Mouse (Mus musculus) intestine, embryonic 14.5 days (tissue): Measurements from ENCODE around the gene Serpina3k. TPM values are rescaled to one million over a fixed set of nuclear protein-coding genes. Genes with fewer than 3 reads are reported as not detected.
"Not testable (repeated sequence)": the region's sequence is repeated elsewhere in the genome, so short reads cannot be mapped to it uniquely, and the experiment has no call there.

Source experiments
- ATAC-seq: fragments of 200-750 bp; cut with Nextera tagmentation; replicated peaks from 2 replicates; pipeline ENCODE4 v1.8.0; 2017; ENCODE audit warnings: low read depth, moderate number of reproducible peaks, moderate TSS enrichment, moderate library complexity; ENCODE audit not compliant: low FRiP score, low TSS enrichment
- DNase-seq: peaks from one replicate; pipeline ENCODE4 v3.0.0-alpha.2; 2018; ENCODE audit warnings: low spot score
- H3K27ac ChIP-seq: fragments of 300-500 bp; sonication (generic); 2 replicates; pipeline ENCODE4 v1.5.1; 2014; ENCODE audit warnings: low read depth, mild to moderate bottlenecking, control low read depth
- H3K27me3 ChIP-seq: fragments of 300-500 bp; sonication (generic); replicated peaks from 2 replicates; pipeline ENCODE4 v1.6.1; 2014; ENCODE audit warnings: low read length, control low read depth; ENCODE audit not compliant: control insufficient read depth, insufficient read depth
- H3K36me3 ChIP-seq: fragments of 300-500 bp; sonication (generic); 2 replicates; pipeline ENCODE4 v1.6.1; 2014; ENCODE audit warnings: low read length, control low read depth; ENCODE audit not compliant: control insufficient read depth, insufficient read depth
- H3K4me1 ChIP-seq: fragments of 300-500 bp; sonication (generic); replicated peaks from 2 replicates; pipeline ENCODE4 v1.6.1; 2014; ENCODE audit warnings: low read length, control low read depth, mixed read lengths; ENCODE audit not compliant: control insufficient read depth, insufficient read depth
- H3K4me2 ChIP-seq: fragments of 300-500 bp; sonication (generic); 2 replicates; pipeline ENCODE4 v1.6.1; 2014; ENCODE audit warnings: low read length
- H3K4me3 ChIP-seq: fragments of 300-500 bp; sonication (generic); 2 replicates; pipeline ENCODE4 v1.5.1; 2014; ENCODE audit warnings: low read depth, low read length, control low read depth, mixed read lengths
- H3K9ac ChIP-seq: fragments of 300-500 bp; sonication (generic); 2 replicates; pipeline ENCODE4 v1.6.1; 2014; ENCODE audit warnings: mild to moderate bottlenecking, low read length
- H3K9me3 ChIP-seq: fragments of 300-500 bp; sonication (generic); 2 replicates; pipeline ENCODE4 v1.6.1; 2016; ENCODE audit warnings: low read length, control low read depth; ENCODE audit not compliant: control insufficient read depth
- WGBS: fragments of 180-500 bp; shearing (Covaris S2); extraction: QIAGEN DNeasy Blood & Tissue Kit; methylation state at CpG from one replicate; pipeline ENCODE4 v1.1.7; 2014; 5-methylcytosine and 5-hydroxymethylcytosine counted together
- polyA plus RNA-seq: library from polyadenylated mRNA; unstranded; fragments of >200 nt; fragmentation: Nextera tagmentation; extraction: Ambion mirVana; gene quantifications from 2 replicates; pipeline ENCODE4 v1.2.1, GENCODE M21; 2014

Gene Serpina3k
- polyA plus RNA-seq, 1 experiment from 2014 or later = not detected

DNA sequence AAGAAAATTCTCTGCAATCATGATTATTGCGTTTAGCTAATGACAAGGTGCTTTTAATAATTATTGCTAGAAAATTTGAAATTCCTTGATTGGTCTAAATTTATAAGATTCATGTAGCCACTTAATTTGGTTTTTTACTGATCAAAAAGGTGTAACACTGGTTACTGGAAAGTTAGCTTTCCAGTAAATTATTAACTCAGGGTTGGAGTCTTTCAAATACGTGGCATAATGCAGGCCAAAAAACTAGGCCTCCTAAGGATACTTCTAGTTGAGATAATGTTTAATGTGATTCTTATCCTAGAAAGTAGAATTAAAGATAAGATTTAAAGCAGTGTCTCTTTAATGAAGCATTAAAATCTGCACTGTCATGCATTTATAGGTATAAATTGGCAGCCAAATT is 40.1 kb downstream of the Serpina3k start:
- DNase-seq, H3K27ac ChIP-seq, H3K4me1 ChIP-seq, H3K4me2 ChIP-seq, H3K4me3 ChIP-seq, H3K9ac ChIP-seq, H3K36me3 ChIP-seq, ATAC-seq, H3K27me3 ChIP-seq, H3K9me3 ChIP-seq: not testable (repeated sequence)
- WGBS = 69% methylated on average over 2 of the region's 2 CpGs

DNA sequence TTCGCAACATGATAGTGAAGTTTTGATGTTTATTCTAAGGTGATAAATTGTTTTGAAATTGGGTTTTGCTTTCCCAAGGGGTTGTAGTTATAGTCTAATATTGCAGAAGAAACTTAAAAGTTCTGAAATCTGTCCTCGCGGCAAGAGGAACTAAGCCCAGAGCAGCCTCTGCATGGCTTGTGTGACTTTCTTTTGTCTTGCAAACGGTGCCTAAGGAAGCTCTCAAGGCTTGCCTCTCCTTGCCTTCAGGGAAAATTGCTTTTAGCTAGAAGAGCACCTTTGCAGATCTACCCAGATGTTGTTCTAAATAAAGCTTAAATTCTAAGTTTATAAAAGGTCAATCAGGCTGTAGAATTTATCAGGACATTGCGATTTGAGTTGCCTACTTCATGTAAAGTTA is 40.5 kb downstream of the Serpina3k start:
- not testable (repeated sequence) for H3K4me3 ChIP-seq, H3K9ac ChIP-seq, H3K36me3 ChIP-seq, H3K27ac ChIP-seq, H3K27me3 ChIP-seq, H3K4me2 ChIP-seq, H3K4me1 ChIP-seq, H3K9me3 ChIP-seq, ATAC-seq, DNase-seq
- WGBS = 48% methylated on average over 5 of the region's 5 CpGs

DNA sequence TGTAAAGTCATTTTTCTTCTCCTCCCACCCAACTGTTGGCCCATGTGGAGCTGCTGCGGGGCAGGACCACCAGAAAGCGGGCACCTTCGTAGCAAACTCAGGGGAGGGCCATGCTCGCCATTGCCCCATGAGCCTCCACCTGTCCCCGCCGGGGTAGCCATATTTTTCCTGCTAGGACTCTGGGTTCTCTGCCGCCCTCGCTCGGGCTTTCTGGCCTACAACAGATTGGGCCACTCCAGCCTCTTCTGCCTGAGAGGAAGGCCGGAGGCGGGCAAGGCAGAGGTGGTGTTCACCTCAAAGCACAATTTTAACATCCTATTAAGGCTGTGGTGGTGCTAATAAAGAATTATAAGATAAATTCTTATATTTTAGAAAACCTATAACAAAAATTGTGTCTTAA is 41.6 kb downstream of the Serpina3k start:
- 0 out of 2 replicates have a peak, but pooled peaks cover 3% of the 10 kb centered on the region for H3K9me3 ChIP-seq
- no peaks in the 10 kb centered on the region for H3K4me1 ChIP-seq
- H3K27ac ChIP-seq = no peak overlapping the region
- 98% methylated on average over 11 of the region's 11 CpGs for WGBS
- no peak overlapping the region for H3K4me2 ChIP-seq
- DNase-seq (no peak), ATAC-seq (no peak)
- no peak overlapping the region for H3K9ac ChIP-seq
- no peak overlapping the region for H3K4me3 ChIP-seq
- no peaks in the 10 kb centered on the region for H3K36me3 ChIP-seq
- H3K27me3 ChIP-seq = no peaks in the 10 kb centered on the region

GRCm38 (mm10) chr12:104381071-104381604 is 42.9 kb downstream of the Serpina3k start:
- not testable (repeated sequence) for H3K27me3 ChIP-seq, H3K4me1 ChIP-seq, H3K9ac ChIP-seq, H3K27ac ChIP-seq, H3K4me2 ChIP-seq, H3K9me3 ChIP-seq, H3K36me3 ChIP-seq, DNase-seq, ATAC-seq, H3K4me3 ChIP-seq
- WGBS = 91% methylated on average over 8 of the region's 8 CpGs

- H3K4me2 ChIP-seq = not testable (repeated sequence)
Observed at GRCm38 (mm10) chr12:104385987-104386386, 47.7 kb downstream of the Serpina3k start.

GRCm38 (mm10) chr12:104386878-104387277 is 48.6 kb downstream of the Serpina3k start:
- not testable (repeated sequence) for H3K4me1 ChIP-seq, H3K4me2 ChIP-seq, H3K27ac ChIP-seq, H3K9ac ChIP-seq, H3K36me3 ChIP-seq, H3K4me3 ChIP-seq, DNase-seq, H3K9me3 ChIP-seq, H3K27me3 ChIP-seq, ATAC-seq
- 71% methylated on average over 2 of the region's 2 CpGs for WGBS

More at GRCm38 (mm10) chr12:104385987-104386386, 47.7 kb downstream of the Serpina3k start:
- H3K27ac ChIP-seq, DNase-seq, H3K36me3 ChIP-seq, H3K4me1 ChIP-seq, ATAC-seq, H3K4me3 ChIP-seq, H3K9ac ChIP-seq, H3K27me3 ChIP-seq, H3K9me3 ChIP-seq: not testable (repeated sequence)

- DNase-seq (no peak), ATAC-seq (no peak)
- no peaks in the 10 kb centered on the region for H3K4me1 ChIP-seq
- H3K27me3 ChIP-seq = no peaks in the 10 kb centered on the region
- no peak overlapping the region for H3K4me3 ChIP-seq
- H3K9ac ChIP-seq = no peak overlapping the region
- H3K36me3 ChIP-seq = no peaks in the 10 kb centered on the region
- no peak overlapping the region for H3K27ac ChIP-seq
- no peak overlapping the region for H3K4me2 ChIP-seq
- no peaks in the 10 kb centered on the region for H3K9me3 ChIP-seq
Observed at GRCm38 (mm10) chr12:104388477-104388876, 50.2 kb downstream of the Serpina3k start.

DNA sequence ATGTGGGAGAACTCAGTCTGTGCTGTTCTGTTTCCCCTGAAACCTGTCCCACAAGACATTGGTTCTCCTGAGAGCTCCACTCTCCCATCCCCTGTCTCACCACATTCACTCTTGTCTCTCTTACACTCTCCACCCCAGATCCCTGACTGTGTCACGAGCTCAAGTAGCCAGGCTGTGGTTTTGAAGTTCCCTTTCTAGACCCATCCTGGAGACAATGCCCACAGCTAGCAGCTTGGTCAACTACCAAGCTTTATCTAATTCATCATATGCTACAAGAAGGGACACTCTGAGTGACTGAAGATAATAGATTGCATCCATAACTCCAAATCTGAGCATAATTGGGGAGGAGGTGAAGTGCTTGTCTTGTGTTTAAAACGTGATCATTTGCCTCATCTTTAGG is 52.8 kb downstream of the Serpina3k start:
- DNase-seq, H3K4me3 ChIP-seq, H3K4me2 ChIP-seq, H3K4me1 ChIP-seq, H3K9ac ChIP-seq, H3K36me3 ChIP-seq, H3K27ac ChIP-seq, ATAC-seq, H3K9me3 ChIP-seq, H3K27me3 ChIP-seq: not testable (repeated sequence)
- 46% methylated on average over 2 of the region's 2 CpGs for WGBS
